Mouse (Mus musculus) lung, embryonic 16.5 days (tissue): Measurements from ENCODE around the gene Rnf148. TPM values are rescaled to one million over a fixed set of nuclear protein-coding genes. Genes with fewer than 3 reads are reported as not detected.

Experiments used
- ATAC-seq: fragments of 200-750 bp; cut with Nextera tagmentation; 2 replicates; pipeline ENCODE4 v1.8.0; 2017; ENCODE audit warnings: low read depth, mild to moderate bottlenecking, moderate library complexity
- H3K27ac ChIP-seq: fragments of 300-500 bp; sonication (generic); 2 replicates; pipeline ENCODE4 v1.5.1; 2014; ENCODE audit warnings: mild to moderate bottlenecking, control low read depth, low read length
- H3K27me3 ChIP-seq: fragments of 300-500 bp; sonication (generic); 2 replicates; pipeline ENCODE4 v1.6.1; 2014; ENCODE audit warnings: low read depth, low read length, mixed read lengths; ENCODE audit not compliant: control insufficient read depth, insufficient read depth
- H3K36me3 ChIP-seq: fragments of 300-500 bp; sonication (generic); 2 replicates; pipeline ENCODE4 v1.6.1; 2014; ENCODE audit warnings: low read length; ENCODE audit not compliant: control insufficient read depth, insufficient read depth
- H3K4me1 ChIP-seq: fragments of 300-500 bp; sonication (generic); replicated peaks from 2 replicates; pipeline ENCODE4 v1.6.1; 2014; ENCODE audit warnings: low read length, mixed read lengths; ENCODE audit not compliant: control insufficient read depth, insufficient read depth
- H3K4me2 ChIP-seq: fragments of 300-500 bp; sonication (generic); 2 replicates; pipeline ENCODE4 v1.6.1; 2014; ENCODE audit warnings: low read depth, low read length, control low read depth
- H3K4me3 ChIP-seq: fragments of 300-500 bp; sonication (generic); 2 replicates; pipeline ENCODE4 v1.5.1; 2014; ENCODE audit warnings: mild to moderate bottlenecking, low read length, control low read depth
- H3K9ac ChIP-seq: fragments of 300-500 bp; sonication (generic); 2 replicates; pipeline ENCODE4 v1.6.1; 2014; ENCODE audit warnings: low read length, control low read depth
- H3K9me3 ChIP-seq: fragments of 300-500 bp; sonication (generic); 2 replicates; pipeline ENCODE4 v1.6.1; 2016; ENCODE audit warnings: low read length; ENCODE audit not compliant: control insufficient read depth
- WGBS: fragments of 180-500 bp; shearing (Covaris S2); extraction: QIAGEN DNeasy Blood & Tissue Kit; methylation state at CpG from one replicate; pipeline ENCODE4 v1.1.7; 2014; 5-methylcytosine and 5-hydroxymethylcytosine counted together
- polyA plus RNA-seq: library from polyadenylated mRNA; unstranded; fragments of >200 nt; fragmentation: Nextera tagmentation; extraction: Ambion mirVana; gene quantifications from 2 replicates; pipeline ENCODE4 v1.2.1, GENCODE M21; 2015

The Rnf148 gene
- not detected in 2 replicates for polyA plus RNA-seq

- 86% methylated on average over 2 of the region's 2 CpGs for WGBS
- Histone ChIP-seq H3K4me1 (no peaks in the 10 kb centered on the region), H3K4me3 (no peak within 1 kb of the TSS), H3K9ac (no peak within 1 kb of the TSS), H3K27me3 (no peaks in the 10 kb centered on the region), H3K9me3 (no peaks in the 10 kb centered on the region), H3K4me2 (no peak within 1 kb of the TSS), H3K36me3 (no peaks in the 10 kb centered on the region), H3K27ac (no peak within 1 kb of the TSS)
- no peak for ATAC-seq
These were observed at the start of gene Rnf148 for GRCm38 (mm10) chr6:23655036-23655435. Gene Rnf148, minus strand, starts transcription at chr6:23655136.

GRCm38 (mm10) chr6:23700879-23701278 lies 45.9 kb upstream of the Rnf148 start:
- Histone ChIP-seq H3K4me2 (no peak overlapping the region), H3K27me3 (no peaks in the 10 kb centered on the region), H3K4me3 (no peak overlapping the region), H3K4me1 (no peaks in the 10 kb centered on the region), H3K36me3 (no peaks in the 10 kb centered on the region), H3K27ac (no peak overlapping the region), H3K9me3 (no peaks in the 10 kb centered on the region), H3K9ac (no peak overlapping the region)
- ATAC-seq: no peak
- 66% methylated on average over 3 of the region's 3 CpGs for WGBS

- H3K4me1 ChIP-seq: no peaks in the 10 kb centered on the region
- H3K27me3 ChIP-seq: no peaks in the 10 kb centered on the region
- 54% methylated on average over 1 of the region's 1 CpGs for WGBS
- no peak overlapping the region for H3K4me3 ChIP-seq
- H3K36me3 ChIP-seq: no peaks in the 10 kb centered on the region
- ATAC-seq: no peak
- H3K4me2 ChIP-seq: no peak overlapping the region
- no peak overlapping the region for H3K9ac ChIP-seq
- H3K27ac ChIP-seq: no peak overlapping the region
- no peaks in the 10 kb centered on the region for H3K9me3 ChIP-seq
These were observed 23.2 kb upstream of the Rnf148 start for GRCm38 (mm10) chr6:23678172-23678571.

- Histone ChIP-seq H3K4me1 (0 out of 2 replicates have a peak, but pooled peaks cover 2% of the 10 kb centered on the region), H3K4me2 (no peak within 1 kb of the TSS), H3K27ac (no peak within 1 kb of the TSS), H3K36me3 (no peaks in the 10 kb centered on the region), H3K27me3 (no peaks in the 10 kb centered on the region), H3K9me3 (no peaks in the 10 kb centered on the region), H3K9ac (no peak within 1 kb of the TSS), H3K4me3 (no peak within 1 kb of the TSS)
- no peak for ATAC-seq
- 72% methylated on average over 2 of the region's 2 CpGs for WGBS
These were observed 4.7 kb downstream of the Rnf148 start, which contains the start of gene Rnf133 for GRCm38 (mm10) chr6:23650205-23650604. Gene Rnf133, minus strand, starts transcription at chr6:23650305.

GRCm38 (mm10) chr6:23648732-23649131 lies 6.2 kb downstream of the Rnf148 start:
- Histone ChIP-seq H3K4me2 (no peak overlapping the region), H3K36me3 (no peaks in the 10 kb centered on the region), H3K27ac (no peak overlapping the region), H3K4me1 (0 out of 2 replicates have a peak, but pooled peaks cover 2% of the 10 kb centered on the region), H3K4me3 (no peak overlapping the region), H3K9me3 (no peaks in the 10 kb centered on the region), H3K27me3 (no peaks in the 10 kb centered on the region), H3K9ac (no peak overlapping the region)
- ATAC-seq: no peak
- 50% methylated on average over 8 of the region's 8 CpGs for WGBS

- 39% methylated on average over 7 of the region's 7 CpGs for WGBS
- Histone ChIP-seq H3K9me3 (no peaks in the 10 kb centered on the region), H3K27me3 (no peaks in the 10 kb centered on the region), H3K36me3 (no peaks in the 10 kb centered on the region), H3K4me1 (0 out of 2 replicates have a peak, but pooled peaks cover 2% of the 10 kb centered on the region), H3K27ac (peak overlapping the region; percentile 19; the same call in 1 of the 2 replicates), H3K4me3 (no peak overlapping the region), H3K9ac (no peak overlapping the region), H3K4me2 (no peak overlapping the region)
- ATAC-seq: peak; percentile 71
These were observed 7.2 kb downstream of the Rnf148 start for GRCm38 (mm10) chr6:23647627-23648247.

- H3K4me3 ChIP-seq: no peak overlapping the region
- no peak overlapping the region for H3K9ac ChIP-seq
- H3K27me3 ChIP-seq: no peaks in the 10 kb centered on the region
- no peak for ATAC-seq
- H3K27ac ChIP-seq: no peak overlapping the region
- no peaks in the 10 kb centered on the region for H3K9me3 ChIP-seq
- no peaks in the 10 kb centered on the region for H3K36me3 ChIP-seq
- H3K4me2 ChIP-seq: no peak overlapping the region
- 54% methylated on average over 3 of the region's 3 CpGs for WGBS
- H3K4me1 ChIP-seq: no peaks in the 10 kb centered on the region
These were observed 17.9 kb downstream of the Rnf148 start for GRCm38 (mm10) chr6:23637081-23637480.

GRCm38 (mm10) chr6:23635208-23635607 lies 19.7 kb downstream of the Rnf148 start:
- H3K4me1 ChIP-seq: no peaks in the 10 kb centered on the region
- no peak overlapping the region for H3K9ac ChIP-seq
- 88% methylated on average over 3 of the region's 3 CpGs for WGBS
- H3K4me2 ChIP-seq: no peak overlapping the region
- no peaks in the 10 kb centered on the region for H3K9me3 ChIP-seq
- H3K36me3 ChIP-seq: no peaks in the 10 kb centered on the region
- ATAC-seq: no peak
- H3K27ac ChIP-seq: no peak overlapping the region
- no peak overlapping the region for H3K4me3 ChIP-seq
- no peaks in the 10 kb centered on the region for H3K27me3 ChIP-seq

- H3K27me3 ChIP-seq: no peaks in the 10 kb centered on the region
- ATAC-seq: no peak
- WGBS: 84% methylated on average over 9 of the region's 9 CpGs
These were observed 20.9 kb downstream of the Rnf148 start for GRCm38 (mm10) chr6:23634016-23634415.

More at GRCm38 (mm10) chr6:23634016-23634415, 20.9 kb downstream of the Rnf148 start:
- H3K27ac ChIP-seq: no peak overlapping the region
- no peaks in the 10 kb centered on the region for H3K4me1 ChIP-seq
- no peaks in the 10 kb centered on the region for H3K9me3 ChIP-seq
- H3K4me2 ChIP-seq: no peak overlapping the region
- no peak overlapping the region for H3K9ac ChIP-seq
- H3K4me3 ChIP-seq: no peak overlapping the region
- no peaks in the 10 kb centered on the region for H3K36me3 ChIP-seq
